Mouse (Mus musculus): ENCODE data around the gene Adarb2.

DNA sequence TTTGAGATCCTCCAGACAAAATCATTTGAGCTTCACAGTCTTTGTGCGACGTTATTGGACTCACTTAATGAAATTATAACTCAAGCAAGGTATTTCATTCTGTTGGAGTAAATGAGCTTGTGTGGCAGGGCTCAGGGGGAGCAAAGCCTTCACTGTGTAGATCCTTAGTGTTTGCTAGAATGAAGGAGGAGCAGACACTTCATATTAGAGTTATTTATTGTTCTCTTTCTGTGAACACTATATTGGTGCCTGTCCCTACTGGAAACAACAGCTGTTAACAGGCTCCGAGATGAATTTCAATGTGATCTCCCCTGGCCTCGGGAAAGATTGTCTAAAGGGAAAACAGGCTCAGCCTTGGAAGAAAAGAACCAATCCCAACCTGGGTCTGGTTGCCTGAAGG lies 355.1 kb downstream of the Adarb2 start:
- TF ChIP-seq POLR2A (IDR thresholded peaks at IDR 0.05; ENCODE audit: borderline replicate concordance, extremely low read depth, low read depth, low read length) (no peak), CTCF (IDR thresholded peaks at IDR 0.05; ENCODE audit: insufficient read depth, low read length) (no peak)
